Mouse (Mus musculus): ENCODE data around the gene C530008M17Rik. TPM values are rescaled to one million over a fixed set of nuclear protein-coding genes. Genes with fewer than 3 reads are reported as not detected.

C530008M17Rik gene
- polyA plus RNA-seq, 1 experiment from 2014 or later, result 56.9 TPM

DNA sequence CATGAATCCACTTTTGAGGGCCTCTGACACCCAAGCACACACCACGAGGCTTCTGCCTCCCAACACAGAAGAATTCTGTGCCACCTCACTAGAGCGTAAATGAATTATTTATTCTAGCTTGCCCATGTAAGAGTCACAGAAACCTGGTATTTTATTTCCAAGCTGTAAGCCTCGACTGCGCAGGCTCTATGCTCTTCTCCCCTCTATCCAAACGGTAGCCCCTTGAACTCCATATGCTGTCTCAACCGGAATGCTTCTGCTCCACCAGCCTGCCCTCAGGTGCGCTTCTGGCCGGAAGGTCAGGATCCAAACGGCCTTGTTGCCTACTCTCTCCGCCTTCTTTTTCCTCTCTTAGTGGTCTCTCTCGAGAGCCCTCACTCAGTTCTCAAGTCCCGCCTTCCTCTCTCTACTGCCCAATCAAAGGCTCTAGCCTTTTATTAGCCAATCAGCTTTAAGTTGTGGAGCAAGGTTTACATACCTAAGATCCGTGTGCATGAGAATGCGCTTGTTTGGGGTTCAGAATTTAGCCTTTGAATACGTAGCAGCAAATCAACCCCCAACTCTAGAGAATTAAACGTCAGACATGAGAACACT is 212.5 kb downstream of the C530008M17Rik start:
- no peaks in the 10 kb centered on the region for H3K27me3 ChIP-seq (ENCODE audit: control insufficient read depth, insufficient read depth, low read length)
- peak; percentile 70; the same call in 1 of the 2 replicates for ATAC-seq (ENCODE audit: low FRiP score)

DNA sequence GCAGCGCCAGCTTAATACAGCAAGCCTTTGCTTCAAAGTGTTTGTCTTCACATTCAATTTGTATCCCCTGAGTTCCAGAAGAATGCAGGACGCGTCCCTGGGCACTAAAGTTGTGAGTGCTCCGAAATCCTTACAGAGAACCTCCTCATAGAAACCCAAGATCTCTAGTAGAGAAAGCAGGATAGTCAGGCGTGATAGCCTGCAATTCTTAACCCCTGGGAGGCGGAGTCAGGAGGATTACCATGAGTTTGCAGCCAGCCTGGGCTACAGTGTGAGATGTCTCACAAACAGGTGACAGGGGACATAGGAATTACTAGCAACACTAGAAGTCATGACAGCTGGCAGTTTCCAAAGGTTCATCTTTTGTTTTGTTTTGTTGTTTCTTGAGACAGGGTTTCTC is 213.2 kb downstream of the C530008M17Rik start:
- Histone ChIP-seq H3K4me1 (replicated peaks; ENCODE audit: control insufficient read depth, insufficient read depth, low read length) (no peaks in the 10 kb centered on the region), H3K27me3 (ENCODE audit: control insufficient read depth, insufficient read depth, low read length) (no peaks in the 10 kb centered on the region), H3K4me3 (replicated peaks; ENCODE audit: low read length) (no peak overlapping the region), H3K27ac (no peak overlapping the region), H3K9ac (no peak overlapping the region), H3K36me3 (replicated peaks; ENCODE audit: control insufficient read depth, insufficient read depth) (peaks cover 79% of the 10 kb centered on the region), H3K4me2 (replicated peaks) (peak overlapping the region; percentile 39), H3K9me3 (ENCODE audit: control insufficient read depth, low read length) (no peaks in the 10 kb centered on the region)
- ATAC-seq (ENCODE audit: low FRiP score), result no peak
- no peak for DNase-seq (ENCODE audit: low spot score)
- 60% methylated on average over 6 of the region's 6 CpGs for WGBS

More for the DNA sequence above, 212.5 kb downstream of the C530008M17Rik start:
- Histone ChIP-seq H3K9ac (no peak overlapping the region), H3K9me3 (ENCODE audit: control insufficient read depth, low read length) (no peaks in the 10 kb centered on the region), H3K4me1 (replicated peaks; ENCODE audit: control insufficient read depth, insufficient read depth, low read length) (no peaks in the 10 kb centered on the region), H3K4me2 (replicated peaks) (peak overlapping the region; percentile 39), H3K27ac (no peak overlapping the region), H3K36me3 (replicated peaks; ENCODE audit: control insufficient read depth, insufficient read depth) (peaks cover 71% of the 10 kb centered on the region), H3K4me3 (replicated peaks; ENCODE audit: low read length) (0 out of 2 replicates have a peak overlapping the region, but pooled peaks have one; percentile 8)
- 31% methylated on average over 16 of the region's 16 CpGs for WGBS
- peak; percentile 60 for DNase-seq (ENCODE audit: low spot score)

DNA sequence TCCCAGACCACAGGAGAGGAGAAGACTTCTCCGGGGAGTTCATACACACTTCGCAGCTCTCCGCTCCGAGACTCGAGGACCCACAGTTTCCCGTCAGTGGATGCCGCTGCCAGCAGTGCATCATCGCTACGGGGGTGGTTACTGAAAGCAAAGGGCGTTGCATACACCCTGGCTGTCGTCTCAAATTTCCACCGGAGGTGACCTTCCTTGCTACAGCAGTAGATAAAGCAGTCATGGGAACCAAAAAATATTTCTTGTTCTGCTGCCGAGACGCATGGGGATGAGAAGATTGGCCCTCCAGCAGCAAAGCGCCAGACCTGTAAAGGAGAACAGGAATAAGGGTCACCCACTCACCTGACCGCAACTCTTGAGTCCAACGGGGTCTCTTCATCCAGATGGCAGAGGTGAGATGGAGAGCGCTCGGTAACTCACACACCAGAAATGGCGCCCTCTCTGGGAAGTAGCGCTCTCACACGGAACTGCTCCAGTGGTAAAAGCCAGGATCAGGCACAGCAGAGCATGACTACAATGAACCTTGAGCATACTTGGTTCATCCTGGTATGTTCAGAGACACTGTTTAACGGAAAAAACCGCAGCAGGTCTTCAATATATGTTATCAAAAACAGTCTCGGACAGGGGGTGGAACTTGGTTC is 219.9 kb downstream of the C530008M17Rik start:
- peaks cover 64% of the 10 kb centered on the region for H3K36me3 ChIP-seq (replicated peaks; ENCODE audit: control insufficient read depth, insufficient read depth)
- H3K4me3 ChIP-seq (replicated peaks; ENCODE audit: low read length), result no peak overlapping the region
- H3K4me1 ChIP-seq (replicated peaks; ENCODE audit: control insufficient read depth, insufficient read depth, low read length), result no peaks in the 10 kb centered on the region
- 91% methylated on average over 25 of the region's 25 CpGs for WGBS
- ATAC-seq (ENCODE audit: low FRiP score) (no peak), DNase-seq (ENCODE audit: low spot score) (no peak)
- no peak overlapping the region for H3K27ac ChIP-seq
- no peaks in the 10 kb centered on the region for H3K27me3 ChIP-seq (ENCODE audit: control insufficient read depth, insufficient read depth, low read length)
- no peak overlapping the region for H3K4me2 ChIP-seq (replicated peaks)
- no peaks in the 10 kb centered on the region for H3K9me3 ChIP-seq (ENCODE audit: control insufficient read depth, low read length)
- no peak overlapping the region for H3K9ac ChIP-seq

DNA sequence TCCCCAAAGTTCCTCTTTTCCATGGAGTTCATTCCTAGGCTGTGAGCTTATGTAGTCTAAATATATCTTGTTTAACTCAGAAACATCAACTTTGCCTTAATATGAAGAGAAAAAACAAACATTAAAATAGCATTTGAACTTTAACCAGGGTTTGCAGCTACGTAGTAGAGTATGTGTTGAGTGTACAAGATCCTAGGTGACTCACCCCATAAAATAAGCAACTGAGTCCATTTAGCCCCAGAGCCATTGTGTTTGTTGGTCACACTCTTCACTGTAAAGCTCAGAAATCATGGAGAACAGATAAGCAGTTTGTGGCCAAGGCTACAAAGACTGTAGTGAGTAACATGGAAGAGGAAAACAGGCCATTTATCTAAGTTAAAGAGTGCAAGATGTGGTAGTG is 227.8 kb downstream of the C530008M17Rik start:
- 88% methylated on average over 1 of the region's 1 CpGs for whole genome bisulfite sequencing
- no peak overlapping the region for H3K27ac ChIP-seq
- H3K4me2 ChIP-seq (replicated peaks), result no peak overlapping the region
- H3K36me3 ChIP-seq (replicated peaks; ENCODE audit: control insufficient read depth, insufficient read depth), result peaks cover 55% of the 10 kb centered on the region
- no peaks in the 10 kb centered on the region for H3K4me1 ChIP-seq (replicated peaks; ENCODE audit: control insufficient read depth, insufficient read depth, low read length)
- no peak for DNase-seq (ENCODE audit: low spot score)
- no peak for ATAC-seq (ENCODE audit: low FRiP score)
- no peak overlapping the region for H3K4me3 ChIP-seq (replicated peaks; ENCODE audit: low read length)
- no peaks in the 10 kb centered on the region for H3K27me3 ChIP-seq (ENCODE audit: control insufficient read depth, insufficient read depth, low read length)
- no peak overlapping the region for H3K9ac ChIP-seq
- H3K9me3 ChIP-seq (ENCODE audit: control insufficient read depth, low read length), result no peaks in the 10 kb centered on the region

DNA sequence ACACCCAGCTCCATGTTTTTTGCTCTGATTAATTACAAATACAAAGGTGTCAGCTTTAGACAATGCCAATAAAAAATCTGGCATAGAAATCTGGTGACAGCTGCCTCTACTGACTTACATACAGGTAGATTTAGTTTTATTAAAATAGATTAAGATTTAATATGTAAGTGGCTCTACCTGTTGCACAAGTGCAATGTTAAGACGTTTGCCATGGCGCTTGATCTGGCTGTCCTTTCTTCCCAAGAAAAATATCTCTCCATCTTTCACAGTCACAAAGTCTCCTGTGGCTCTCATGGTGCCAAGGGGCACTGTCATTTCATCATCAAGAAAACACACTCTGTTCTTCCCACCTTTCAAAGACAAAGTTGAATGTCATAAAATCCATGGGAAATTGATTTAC is 230.7 kb downstream of the C530008M17Rik start:
- H3K4me3 ChIP-seq (replicated peaks; ENCODE audit: low read length), result no peak overlapping the region
- H3K9me3 ChIP-seq (ENCODE audit: control insufficient read depth, low read length), result no peaks in the 10 kb centered on the region
- H3K4me2 ChIP-seq (replicated peaks), result no peak overlapping the region
- 94% methylated on average over 2 of the region's 2 CpGs for WGBS
- peaks cover 71% of the 10 kb centered on the region for H3K36me3 ChIP-seq (replicated peaks; ENCODE audit: control insufficient read depth, insufficient read depth)
- no peaks in the 10 kb centered on the region for H3K4me1 ChIP-seq (replicated peaks; ENCODE audit: control insufficient read depth, insufficient read depth, low read length)
- DNase-seq (ENCODE audit: low spot score), result no peak
- ATAC-seq (ENCODE audit: low FRiP score), result no peak
- H3K27me3 ChIP-seq (ENCODE audit: control insufficient read depth, insufficient read depth, low read length), result no peaks in the 10 kb centered on the region
- H3K9ac ChIP-seq, result no peak overlapping the region
- no peak overlapping the region for H3K27ac ChIP-seq

DNA sequence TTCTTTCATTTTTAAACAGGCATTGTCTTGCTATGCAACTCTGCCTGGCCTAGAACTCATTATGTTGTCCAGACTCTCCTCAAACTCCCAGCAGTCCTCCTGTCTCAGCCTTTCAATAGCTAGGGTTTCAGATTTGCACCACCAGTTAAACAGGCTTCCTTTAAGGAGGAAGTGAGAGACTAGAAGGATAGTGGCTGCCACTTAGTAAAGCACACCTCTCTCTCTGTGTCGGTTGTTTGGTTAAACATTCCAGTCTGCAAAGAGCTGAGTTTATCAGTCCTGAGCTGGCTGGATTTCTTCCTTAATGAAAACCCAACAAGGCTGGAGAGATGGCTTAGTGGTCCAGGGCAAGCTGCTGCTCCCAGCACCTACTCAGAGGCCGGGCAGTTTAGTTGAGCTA is 236.3 kb downstream of the C530008M17Rik start:
- ATAC-seq (ENCODE audit: low FRiP score), result no peak
- peaks cover 58% of the 10 kb centered on the region for H3K36me3 ChIP-seq (replicated peaks; ENCODE audit: control insufficient read depth, insufficient read depth)

DNA sequence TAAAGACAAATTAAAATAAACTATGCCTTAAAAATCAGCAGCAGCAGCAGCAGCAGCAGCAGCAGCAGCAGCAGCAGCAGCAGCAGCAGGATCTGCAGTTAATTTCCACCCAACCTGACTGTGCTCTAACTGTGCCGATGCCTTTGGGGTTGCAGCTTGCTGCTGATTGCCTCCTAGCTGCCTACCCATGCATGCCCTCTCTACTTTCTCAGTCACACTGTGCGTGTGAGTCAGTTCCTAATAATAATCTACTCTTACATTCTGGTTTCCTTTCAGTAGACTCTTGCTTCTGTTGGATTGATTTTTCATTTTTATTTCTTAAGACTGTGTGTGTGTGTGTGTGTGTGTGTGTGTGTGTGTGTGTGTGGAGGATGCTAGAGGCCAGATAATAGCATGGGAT is 236.8 kb downstream of the C530008M17Rik start:
- 88% methylated on average over 2 of the region's 2 CpGs for WGBS

More for the DNA sequence above, 236.3 kb downstream of the C530008M17Rik start:
- no peak overlapping the region for H3K4me3 ChIP-seq (replicated peaks; ENCODE audit: low read length)
- H3K27me3 ChIP-seq (ENCODE audit: control insufficient read depth, insufficient read depth, low read length), result no peaks in the 10 kb centered on the region
- H3K9ac ChIP-seq, result no peak overlapping the region
- H3K4me1 ChIP-seq (replicated peaks; ENCODE audit: control insufficient read depth, insufficient read depth, low read length), result no peaks in the 10 kb centered on the region
- no peaks in the 10 kb centered on the region for H3K9me3 ChIP-seq (ENCODE audit: control insufficient read depth, low read length)
- WGBS, result 90% methylated on average over 2 of the region's 2 CpGs
- no peak overlapping the region for H3K4me2 ChIP-seq (replicated peaks)
- DNase-seq (ENCODE audit: low spot score), result no peak
- H3K27ac ChIP-seq, result no peak overlapping the region

DNA sequence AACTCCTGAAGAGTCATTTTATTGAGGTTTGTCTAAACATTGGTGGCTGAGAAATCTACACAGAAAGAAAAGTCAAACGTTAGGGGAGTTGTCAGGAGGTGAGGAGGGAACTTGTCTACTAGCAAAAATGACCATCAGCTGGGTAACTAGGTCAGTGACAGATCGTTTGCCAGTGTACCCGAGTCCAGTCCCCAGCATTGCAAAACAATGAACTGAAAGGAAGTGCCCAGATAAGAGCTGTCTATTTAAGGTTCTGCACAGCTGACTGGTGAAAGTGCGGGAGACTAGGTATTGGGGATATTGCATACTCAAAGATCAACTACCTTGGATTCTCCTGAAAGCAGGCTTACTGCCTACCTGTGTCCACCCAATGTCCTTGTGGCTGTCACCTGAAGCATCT is 245.8 kb downstream of the C530008M17Rik start:
- Histone ChIP-seq H3K9me3 (ENCODE audit: control insufficient read depth, low read length) (no peaks in the 10 kb centered on the region), H3K4me1 (replicated peaks; ENCODE audit: control insufficient read depth, insufficient read depth, low read length) (peaks cover 5% of the 10 kb centered on the region; the same call in 1 of the 2 replicates), H3K27me3 (ENCODE audit: control insufficient read depth, insufficient read depth, low read length) (no peaks in the 10 kb centered on the region), H3K4me3 (replicated peaks; ENCODE audit: low read length) (no peak overlapping the region), H3K9ac (no peak overlapping the region), H3K27ac (no peak overlapping the region), H3K4me2 (replicated peaks) (no peak overlapping the region), H3K36me3 (replicated peaks; ENCODE audit: control insufficient read depth, insufficient read depth) (peaks cover 8% of the 10 kb centered on the region; the same call in 1 of the 2 replicates)
- ATAC-seq (ENCODE audit: low FRiP score) (no peak), DNase-seq (ENCODE audit: low spot score) (no peak)
- WGBS, result 89% methylated on average over 4 of the region's 4 CpGs

More for the DNA sequence above, 236.8 kb downstream of the C530008M17Rik start:
- no peak overlapping the region for H3K4me3 ChIP-seq (replicated peaks; ENCODE audit: low read length)
- no peaks in the 10 kb centered on the region for H3K27me3 ChIP-seq (ENCODE audit: control insufficient read depth, insufficient read depth, low read length)
- no peak overlapping the region for H3K4me2 ChIP-seq (replicated peaks)
- H3K36me3 ChIP-seq (replicated peaks; ENCODE audit: control insufficient read depth, insufficient read depth), result peaks cover 58% of the 10 kb centered on the region
- H3K4me1 ChIP-seq (replicated peaks; ENCODE audit: control insufficient read depth, insufficient read depth, low read length), result no peaks in the 10 kb centered on the region
- H3K9me3 ChIP-seq (ENCODE audit: control insufficient read depth, low read length), result no peaks in the 10 kb centered on the region
- ATAC-seq (ENCODE audit: low FRiP score) (no peak), DNase-seq (ENCODE audit: low spot score) (no peak)
- H3K9ac ChIP-seq, result no peak overlapping the region
- H3K27ac ChIP-seq, result no peak overlapping the region

DNA sequence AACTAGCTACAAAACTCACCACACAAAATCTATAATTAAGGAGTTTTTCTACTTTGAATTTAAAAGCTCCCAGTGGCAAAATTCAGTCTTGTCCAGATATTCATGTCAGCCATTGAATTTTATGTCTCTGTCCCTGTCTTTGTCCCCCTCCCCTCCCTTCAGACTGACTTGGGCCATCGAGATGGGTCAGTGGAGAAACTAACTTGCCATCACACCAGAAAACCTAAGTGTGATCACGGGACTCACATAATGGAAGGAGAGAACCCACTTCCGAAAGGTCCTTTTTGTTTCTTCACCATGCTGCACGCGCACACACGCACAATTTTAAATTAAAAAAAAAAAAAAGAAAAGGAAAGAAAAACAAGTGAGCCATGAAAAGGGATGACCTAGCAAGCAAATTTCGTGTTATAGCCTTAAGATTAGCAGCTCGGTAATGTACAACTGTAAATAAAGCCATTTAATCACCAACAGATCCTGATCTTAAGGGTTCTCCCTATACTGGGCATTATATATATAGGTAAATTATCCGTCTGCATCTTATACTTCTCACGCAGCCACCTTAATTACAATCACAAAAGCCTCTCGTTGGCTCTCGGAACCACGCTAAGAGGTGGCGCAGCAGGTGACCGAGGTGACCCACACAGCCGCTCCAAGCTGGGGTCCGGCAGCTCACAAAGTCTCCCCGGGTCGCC is 248.5 kb downstream of the C530008M17Rik start:
- DNase-seq (ENCODE audit: low spot score), result no peak

More for the DNA sequence above, 248.5 kb downstream of the C530008M17Rik start:
- ATAC-seq (ENCODE audit: low FRiP score), result peak; percentile 68
- H3K4me2 ChIP-seq (replicated peaks), result peak overlapping the region; percentile 82
- 1% methylated on average over 19 of the region's 19 CpGs for WGBS
- H3K4me3 ChIP-seq (replicated peaks; ENCODE audit: low read length), result peak overlapping the region; percentile 46
- H3K27me3 ChIP-seq (ENCODE audit: control insufficient read depth, insufficient read depth, low read length), result no peaks in the 10 kb centered on the region
- 0 out of 2 replicates have a peak, but pooled peaks cover 5% of the 10 kb centered on the region for H3K36me3 ChIP-seq (replicated peaks; ENCODE audit: control insufficient read depth, insufficient read depth)
- peak overlapping the region; percentile 81 for H3K27ac ChIP-seq
- H3K9me3 ChIP-seq (ENCODE audit: control insufficient read depth, low read length), result no peaks in the 10 kb centered on the region
- peaks cover 5% of the 10 kb centered on the region; the same call in 1 of the 2 replicates for H3K4me1 ChIP-seq (replicated peaks; ENCODE audit: control insufficient read depth, insufficient read depth, low read length)
- H3K9ac ChIP-seq, result peak overlapping the region; percentile 68

Data from hindbrain, embryonic 14.5 days (tissue).